Mouse (Mus musculus) liver, postnatal 0 days (tissue): ENCODE measurements around the gene Rtp3.

Experiments
- CTCF ChIP-seq: sonication (generic); IDR thresholded peaks from 2 replicates; pipeline ENCODE4 v1.5.1; 2016; ENCODE audit warnings: antibody characterized with exemption, low read depth
- EP300 ChIP-seq: IDR thresholded peaks from 2 replicates; pipeline ENCODE4 v1.6.1; 2016; ENCODE audit warnings: antibody characterized with exemption, low read depth, mild to moderate bottlenecking

- TF ChIP-seq CTCF (no peak), EP300 (no peak)
Observed at GRCm38 (mm10) chr9:110951397-110951796, 39.0 kb downstream of the Rtp3 start, which contains the start of gene Lrrc2.
